Mouse (Mus musculus): Measurements from ENCODE around the gene Adat2. TPM values are rescaled to one million over a fixed set of nuclear protein-coding genes. Genes with fewer than 3 reads are reported as not detected.
A peak's percentile ranks its signal among the peaks of the same experiment; 100 is the strongest.

Adat2 gene
- polyA plus RNA-seq (2016; fragmentation: Nextera tagmentation; extraction: Ambion mirVana) = 2.2 and 3.2 TPM in 2 replicates

- Histone ChIP-seq H3K9me3 (replicated peaks) (no peaks in the 10 kb centered on the region), H3K4me1 (replicated peaks) (peaks cover 5% of the 10 kb centered on the region), H3K36me3 (peaks cover 8% of the 10 kb centered on the region), H3K27me3 (replicated peaks) (no peaks in the 10 kb centered on the region), H3K27ac (ENCODE audit: poor library complexity, severe bottlenecking) (peak within 1 kb of the TSS; percentile 78), H3K4me2 (peak within 1 kb of the TSS; percentile 66), H3K9ac (peak within 1 kb of the TSS; percentile 88), H3K4me3 (peak within 1 kb of the TSS; percentile 85)
- under 1% methylated on average over 51 of the region's 51 CpGs for WGBS
- ATAC-seq (ENCODE audit: insufficient number of reproducible peaks, low FRiP score) = peak; percentile 93
Observed at GRCm38 (mm10) chr10:13552646-13553497, at the start of gene Adat2, which contains the start of gene Pex3. TSS of gene Adat2 (plus strand) at chr10:13552894. TSS of gene Pex3 (minus strand) at chr10:13553142.

GRCm38 (mm10) chr10:13521857-13522256 is 30.8 kb upstream of the Adat2 start:
- H3K9ac ChIP-seq = no peak overlapping the region
- 83% methylated on average over 4 of the region's 4 CpGs for WGBS
- no peaks in the 10 kb centered on the region for H3K4me1 ChIP-seq (replicated peaks)
- no peak overlapping the region for H3K4me3 ChIP-seq
- no peak for ATAC-seq (ENCODE audit: insufficient number of reproducible peaks, low FRiP score)
- peaks cover 13% of the 10 kb centered on the region for H3K36me3 ChIP-seq
- no peaks in the 10 kb centered on the region for H3K27me3 ChIP-seq (replicated peaks)
- no peak overlapping the region for H3K27ac ChIP-seq (ENCODE audit: poor library complexity, severe bottlenecking)
- H3K4me2 ChIP-seq = no peak overlapping the region
- H3K9me3 ChIP-seq (replicated peaks) = no peaks in the 10 kb centered on the region

GRCm38 (mm10) chr10:13528155-13528554 is 24.5 kb upstream of the Adat2 start:
- H3K9me3 ChIP-seq (replicated peaks) = no peaks in the 10 kb centered on the region
- H3K4me2 ChIP-seq = no peak overlapping the region
- H3K9ac ChIP-seq = no peak overlapping the region
- no peaks in the 10 kb centered on the region for H3K4me1 ChIP-seq (replicated peaks)
- H3K27me3 ChIP-seq (replicated peaks) = no peaks in the 10 kb centered on the region
- no peak overlapping the region for H3K4me3 ChIP-seq
- no peak overlapping the region for H3K27ac ChIP-seq (ENCODE audit: poor library complexity, severe bottlenecking)
- 77% methylated on average over 4 of the region's 4 CpGs for WGBS
- peaks cover 43% of the 10 kb centered on the region for H3K36me3 ChIP-seq
- no peak for ATAC-seq (ENCODE audit: insufficient number of reproducible peaks, low FRiP score)

GRCm38 (mm10) chr10:13534751-13535150 is 17.9 kb upstream of the Adat2 start:
- no peak overlapping the region for H3K9ac ChIP-seq
- no peaks in the 10 kb centered on the region for H3K27me3 ChIP-seq (replicated peaks)
- H3K36me3 ChIP-seq = peaks cover 41% of the 10 kb centered on the region
- no peaks in the 10 kb centered on the region for H3K9me3 ChIP-seq (replicated peaks)
- no peak overlapping the region for H3K4me3 ChIP-seq
- 0 out of 2 replicates have a peak, but pooled peaks have one; percentile 57 for ATAC-seq (ENCODE audit: insufficient number of reproducible peaks, low FRiP score)
- 20% methylated on average over 3 of the region's 3 CpGs for whole genome bisulfite sequencing
- peaks cover 11% of the 10 kb centered on the region for H3K4me1 ChIP-seq (replicated peaks)
- H3K4me2 ChIP-seq = no peak overlapping the region
- 0 out of 2 replicates have a peak overlapping the region, but pooled peaks have one; percentile 47 for H3K27ac ChIP-seq (ENCODE audit: poor library complexity, severe bottlenecking)

GRCm38 (mm10) chr10:13536706-13537105 is 16.0 kb upstream of the Adat2 start:
- Histone ChIP-seq H3K36me3 (peaks cover 40% of the 10 kb centered on the region), H3K4me2 (no peak overlapping the region), H3K27me3 (replicated peaks) (no peaks in the 10 kb centered on the region), H3K27ac (ENCODE audit: poor library complexity, severe bottlenecking) (no peak overlapping the region), H3K4me1 (replicated peaks) (peaks cover 11% of the 10 kb centered on the region), H3K9me3 (replicated peaks) (no peaks in the 10 kb centered on the region), H3K4me3 (no peak overlapping the region), H3K9ac (no peak overlapping the region)
- WGBS = 94% methylated on average over 7 of the region's 7 CpGs
- ATAC-seq (ENCODE audit: insufficient number of reproducible peaks, low FRiP score) = no peak

- Histone ChIP-seq H3K9ac (no peak overlapping the region), H3K4me1 (replicated peaks) (peaks cover 7% of the 10 kb centered on the region), H3K9me3 (replicated peaks) (no peaks in the 10 kb centered on the region), H3K27me3 (replicated peaks) (no peaks in the 10 kb centered on the region), H3K4me2 (no peak overlapping the region), H3K4me3 (no peak overlapping the region), H3K27ac (ENCODE audit: poor library complexity, severe bottlenecking) (no peak overlapping the region), H3K36me3 (peaks cover 44% of the 10 kb centered on the region)
- WGBS = 89% methylated on average over 7 of the region's 7 CpGs
- no peak for ATAC-seq (ENCODE audit: insufficient number of reproducible peaks, low FRiP score)
Observed at GRCm38 (mm10) chr10:13539769-13540333, 12.8 kb upstream of the Adat2 start.

GRCm38 (mm10) chr10:13541721-13542120 is 11.0 kb upstream of the Adat2 start:
- no peak overlapping the region for H3K4me2 ChIP-seq
- WGBS = 91% methylated on average over 5 of the region's 5 CpGs
- no peaks in the 10 kb centered on the region for H3K27me3 ChIP-seq (replicated peaks)
- no peaks in the 10 kb centered on the region for H3K9me3 ChIP-seq (replicated peaks)
- H3K27ac ChIP-seq (ENCODE audit: poor library complexity, severe bottlenecking) = no peak overlapping the region
- H3K9ac ChIP-seq = no peak overlapping the region
- no peak for ATAC-seq (ENCODE audit: insufficient number of reproducible peaks, low FRiP score)
- no peak overlapping the region for H3K4me3 ChIP-seq
- H3K36me3 ChIP-seq = peaks cover 43% of the 10 kb centered on the region
- H3K4me1 ChIP-seq (replicated peaks) = no peaks in the 10 kb centered on the region

GRCm38 (mm10) chr10:13553498-13553985 is 848 bp downstream of the Adat2 start:
- ATAC-seq (ENCODE audit: insufficient number of reproducible peaks, low FRiP score) = no peak
- Histone ChIP-seq H3K4me2 (peak overlapping the region; percentile 66), H3K27ac (ENCODE audit: poor library complexity, severe bottlenecking) (peak overlapping the region; percentile 78; the same call in 1 of the 2 replicates), H3K4me1 (replicated peaks) (peaks cover 5% of the 10 kb centered on the region), H3K36me3 (peaks cover 8% of the 10 kb centered on the region), H3K9ac (peak overlapping the region; percentile 88), H3K9me3 (replicated peaks) (no peaks in the 10 kb centered on the region), H3K27me3 (replicated peaks) (no peaks in the 10 kb centered on the region), H3K4me3 (peak overlapping the region; percentile 85)
- WGBS = 28% methylated on average over 10 of the region's 10 CpGs

- H3K4me2 ChIP-seq = no peak overlapping the region
- 83% methylated on average over 1 of the region's 1 CpGs for WGBS
- ATAC-seq (ENCODE audit: insufficient number of reproducible peaks, low FRiP score) = no peak
- no peak overlapping the region for H3K9ac ChIP-seq
- H3K27ac ChIP-seq (ENCODE audit: poor library complexity, severe bottlenecking) = no peak overlapping the region
- peaks cover 8% of the 10 kb centered on the region for H3K36me3 ChIP-seq
- no peaks in the 10 kb centered on the region for H3K9me3 ChIP-seq (replicated peaks)
- no peaks in the 10 kb centered on the region for H3K27me3 ChIP-seq (replicated peaks)
- H3K4me3 ChIP-seq = no peak overlapping the region
- peaks cover 5% of the 10 kb centered on the region for H3K4me1 ChIP-seq (replicated peaks)
Observed at GRCm38 (mm10) chr10:13554316-13554715, 1.6 kb downstream of the Adat2 start.

GRCm38 (mm10) chr10:13560014-13560674 is 7.5 kb downstream of the Adat2 start:
- Histone ChIP-seq H3K9me3 (replicated peaks) (no peaks in the 10 kb centered on the region), H3K4me2 (no peak overlapping the region), H3K9ac (no peak overlapping the region), H3K36me3 (peaks cover 45% of the 10 kb centered on the region), H3K4me1 (replicated peaks) (peaks cover 6% of the 10 kb centered on the region; the same call in 1 of the 2 replicates), H3K4me3 (no peak overlapping the region), H3K27ac (ENCODE audit: poor library complexity, severe bottlenecking) (no peak overlapping the region), H3K27me3 (replicated peaks) (no peaks in the 10 kb centered on the region)
- no peak for ATAC-seq (ENCODE audit: insufficient number of reproducible peaks, low FRiP score)
- WGBS = 82% methylated on average over 13 of the region's 13 CpGs
